Mouse (Mus musculus) adrenal gland, adult 2 months (tissue): ENCODE results near the gene Otos. TPM values are rescaled to one million over a fixed set of nuclear protein-coding genes. Genes with fewer than 3 reads are reported as not detected.

Experiments used
- DNase-seq: peaks from one replicate; pipeline ENCODE4 v3.0.0; 2021
- long read RNA-seq: library from polyadenylated mRNA; stranded (forward); transcript quantifications from one replicate; pipeline ENCODE4 v2.0.0, GENCODE M21; 2021
- polyA plus RNA-seq: library from polyadenylated mRNA; depleted of rRNA; stranded (reverse); fragments of >200 nt; gene quantifications from 2 replicates; pipeline ENCODE4 v1.2.3, GENCODE M21; 2012; rRNA removed
- total RNA-seq, 2 experiments: library from RNA; stranded (reverse); gene quantifications; 2 replicates each; pipeline ENCODE4 v1.2.3; 2021

The Otos gene
- total RNA-seq, result not detected
- polyA plus RNA-seq, result 0.47 and 0.74 TPM in 2 replicates
- long read RNA-seq, result 0 reads

GRCm38 (mm10) chr1:92648673-92649072 lies at the start of gene Otos:
Gene Otos, minus strand, starts transcription at chr1:92648841.
- DNase-seq, result peak; percentile 81

GRCm38 (mm10) chr1:92696848-92697247 lies 48.2 kb upstream of the Otos start:
- peak; percentile 86 for DNase-seq

- DNase-seq, result no peak
Observed at GRCm38 (mm10) chr1:92695751-92696150, 47.1 kb upstream of the Otos start.

GRCm38 (mm10) chr1:92691166-92691844 lies 42.7 kb upstream of the Otos start:
- no peak for DNase-seq

GRCm38 (mm10) chr1:92686994-92687393 lies 38.4 kb upstream of the Otos start:
- DNase-seq, result no peak

- peak; percentile 54 for DNase-seq
Observed at GRCm38 (mm10) chr1:92683151-92683550, 34.5 kb upstream of the Otos start.

GRCm38 (mm10) chr1:92680668-92681603 lies 32.3 kb upstream of the Otos start:
- DNase-seq, result no peak

GRCm38 (mm10) chr1:92678757-92679156 lies 30.1 kb upstream of the Otos start:
- DNase-seq, result no peak

- DNase-seq, result no peak
Observed at GRCm38 (mm10) chr1:92676676-92676975, 28.0 kb upstream of the Otos start.

GRCm38 (mm10) chr1:92675932-92676675 lies 27.5 kb upstream of the Otos start:
- no peak for DNase-seq

GRCm38 (mm10) chr1:92673258-92673782 lies 24.7 kb upstream of the Otos start:
- no peak for DNase-seq

- DNase-seq, result no peak
Observed at GRCm38 (mm10) chr1:92671326-92671725, 22.7 kb upstream of the Otos start.

GRCm38 (mm10) chr1:92669430-92669829 lies 20.8 kb upstream of the Otos start:
- peak; percentile 49 for DNase-seq

GRCm38 (mm10) chr1:92667106-92667505 lies 18.5 kb upstream of the Otos start:
- no peak for DNase-seq

GRCm38 (mm10) chr1:92659392-92659791 lies 10.8 kb upstream of the Otos start:
- no peak for DNase-seq

GRCm38 (mm10) chr1:92657025-92657820 lies 8.6 kb upstream of the Otos start:
- DNase-seq, result peak; percentile 80

GRCm38 (mm10) chr1:92654676-92655075 lies 6.0 kb upstream of the Otos start:
- DNase-seq, result no peak

GRCm38 (mm10) chr1:92653179-92653578 lies 4.5 kb upstream of the Otos start:
- DNase-seq, result no peak

- DNase-seq, result no peak
Observed at GRCm38 (mm10) chr1:92651467-92651866, 2.8 kb upstream of the Otos start.

GRCm38 (mm10) chr1:92648197-92648596 lies 444 bp downstream of the Otos start:
- DNase-seq, result no peak

GRCm38 (mm10) chr1:92647752-92648151 lies 889 bp downstream of the Otos start:
- peak; percentile 76 for DNase-seq
